Mouse (Mus musculus) kidney, adult 11 months (tissue): ENCODE measurements around the gene Abcc3.
"Not testable (repeated sequence)": the region's sequence is repeated elsewhere in the genome, so short reads cannot be mapped to it uniquely, and the experiment has no call there.

Source experiments
- DNase-seq: peaks from one replicate; pipeline ENCODE4 v3.0.0; 2022

The Abcc3 gene

GRCm38 (mm10) chr11:94402029-94402428 lies 9.2 kb upstream of the Abcc3 start:
- DNase-seq = not testable (repeated sequence)

- no peak for DNase-seq
These were observed 8.2 kb upstream of the Abcc3 start for GRCm38 (mm10) chr11:94400996-94401395.

- no peak for DNase-seq
These were observed 1.3 kb upstream of the Abcc3 start for GRCm38 (mm10) chr11:94394107-94394506.

- DNase-seq = not testable (repeated sequence)
These were observed 693 bp upstream of the Abcc3 start for GRCm38 (mm10) chr11:94393490-94393889.

- DNase-seq = no peak
These were observed 1.1 kb downstream of the Abcc3 start for GRCm38 (mm10) chr11:94391661-94392060.

- DNase-seq = no peak
These were observed 2.0 kb downstream of the Abcc3 start for GRCm38 (mm10) chr11:94390825-94391224.

- DNase-seq = no peak
These were observed 2.9 kb downstream of the Abcc3 start for GRCm38 (mm10) chr11:94389724-94390396.

GRCm38 (mm10) chr11:94389021-94389420 lies 3.8 kb downstream of the Abcc3 start:
- DNase-seq = no peak

GRCm38 (mm10) chr11:94387756-94388155 lies 5.0 kb downstream of the Abcc3 start:
- no peak for DNase-seq

GRCm38 (mm10) chr11:94385977-94386771 lies 6.6 kb downstream of the Abcc3 start:
- DNase-seq = peak; percentile 62

GRCm38 (mm10) chr11:94379736-94380135 lies 13.1 kb downstream of the Abcc3 start:
- DNase-seq = no peak

GRCm38 (mm10) chr11:94379061-94379460 lies 13.7 kb downstream of the Abcc3 start:
- DNase-seq = peak; percentile 27

GRCm38 (mm10) chr11:94374276-94374948 lies 18.4 kb downstream of the Abcc3 start:
- no peak for DNase-seq

- DNase-seq = no peak
These were observed 22.0 kb downstream of the Abcc3 start for GRCm38 (mm10) chr11:94370809-94371208.

GRCm38 (mm10) chr11:94369981-94370380 lies 22.8 kb downstream of the Abcc3 start:
- DNase-seq = no peak

- no peak for DNase-seq
These were observed 27.5 kb downstream of the Abcc3 start for GRCm38 (mm10) chr11:94365340-94365739.

GRCm38 (mm10) chr11:94363690-94364089 lies 29.1 kb downstream of the Abcc3 start:
- no peak for DNase-seq

GRCm38 (mm10) chr11:94362101-94362500 lies 30.7 kb downstream of the Abcc3 start:
- no peak for DNase-seq

GRCm38 (mm10) chr11:94361166-94361870 lies 31.5 kb downstream of the Abcc3 start:
- DNase-seq = no peak

GRCm38 (mm10) chr11:94359168-94359567 lies 33.6 kb downstream of the Abcc3 start:
- DNase-seq = no peak

GRCm38 (mm10) chr11:94355521-94356217 lies 37.1 kb downstream of the Abcc3 start:
- no peak for DNase-seq

- DNase-seq = no peak
These were observed 41.7 kb downstream of the Abcc3 start for GRCm38 (mm10) chr11:94351094-94351493.
